Mouse (Mus musculus) embryo, embryonic 10.5 days (tissue): Measurements from ENCODE around the gene Plscr2.
A peak's percentile ranks its signal among the peaks of the same experiment; 100 is the strongest.
"Not testable (repeated sequence)": the region's sequence is repeated elsewhere in the genome, so short reads cannot be mapped to it uniquely, and the experiment has no call there.

Experiments
- DNase-seq: peaks from one replicate; pipeline ENCODE4 v3.0.0-alpha.2; 2015; ENCODE audit warnings: low spot score

Plscr2 gene

DNA sequence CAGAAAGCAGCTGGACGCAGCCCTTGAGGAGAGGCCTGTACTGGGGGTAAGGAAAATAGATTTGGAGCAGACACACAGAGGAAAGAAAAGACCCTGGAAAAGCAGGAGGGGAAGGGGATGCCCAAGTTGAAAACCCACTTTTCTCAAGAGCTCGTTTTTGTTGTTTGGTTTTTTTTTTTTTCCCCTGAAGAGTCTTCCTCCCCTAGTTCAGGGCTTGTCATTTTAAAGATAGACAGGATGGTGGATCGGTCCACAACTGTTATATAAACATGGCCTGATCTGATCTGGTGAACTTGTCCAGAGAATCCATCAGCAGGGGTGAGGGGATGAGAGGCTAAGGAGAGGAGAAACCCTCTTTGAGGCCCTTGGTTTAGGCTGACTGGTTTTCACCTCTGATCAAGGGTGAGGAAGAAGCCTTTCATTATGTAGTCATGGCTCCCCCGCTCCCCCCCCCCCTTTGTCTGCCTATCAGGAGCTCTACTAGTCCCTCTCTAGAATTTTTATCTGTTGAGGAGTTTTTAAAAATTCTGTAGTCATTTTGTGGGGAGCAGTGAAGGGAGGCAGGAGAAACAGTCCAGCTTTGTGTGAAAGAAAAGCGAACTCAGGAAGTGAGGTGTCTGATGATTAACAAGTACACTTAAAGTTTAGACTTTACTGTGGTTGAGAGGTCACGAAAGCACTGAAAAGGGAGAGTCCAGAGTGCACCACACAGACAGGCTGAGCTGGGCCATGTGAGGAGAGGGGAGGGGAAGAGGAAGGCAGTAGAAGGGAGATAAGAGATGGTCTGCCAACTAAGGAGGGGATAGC is 1.2 kb upstream of the Plscr2 start:
- peak; percentile 14 for DNase-seq

DNA sequence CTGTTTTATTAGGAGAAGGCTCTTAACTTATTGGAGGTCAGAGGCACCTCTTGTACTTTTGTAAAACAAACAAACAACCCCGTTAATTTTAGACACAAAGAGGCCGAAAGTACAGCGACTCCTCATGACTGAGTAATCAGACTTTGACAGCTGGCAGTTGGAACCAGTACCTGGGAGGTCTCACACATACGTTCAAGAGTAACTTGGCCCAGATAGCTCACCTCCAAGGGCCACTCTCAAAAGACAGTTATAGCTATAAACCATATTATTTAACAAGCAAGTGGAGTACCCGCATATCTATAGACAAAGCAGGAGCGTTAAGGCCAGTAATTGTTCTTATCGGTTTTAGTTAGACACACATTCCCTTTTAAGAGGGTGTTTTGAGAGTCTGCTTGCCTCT is 958 bp downstream of the Plscr2 start:
- no peak for DNase-seq

- no peak for DNase-seq
These were observed 4.6 kb downstream of the Plscr2 start for GRCm38 (mm10) chr9:92280048-92280447.

DNA sequence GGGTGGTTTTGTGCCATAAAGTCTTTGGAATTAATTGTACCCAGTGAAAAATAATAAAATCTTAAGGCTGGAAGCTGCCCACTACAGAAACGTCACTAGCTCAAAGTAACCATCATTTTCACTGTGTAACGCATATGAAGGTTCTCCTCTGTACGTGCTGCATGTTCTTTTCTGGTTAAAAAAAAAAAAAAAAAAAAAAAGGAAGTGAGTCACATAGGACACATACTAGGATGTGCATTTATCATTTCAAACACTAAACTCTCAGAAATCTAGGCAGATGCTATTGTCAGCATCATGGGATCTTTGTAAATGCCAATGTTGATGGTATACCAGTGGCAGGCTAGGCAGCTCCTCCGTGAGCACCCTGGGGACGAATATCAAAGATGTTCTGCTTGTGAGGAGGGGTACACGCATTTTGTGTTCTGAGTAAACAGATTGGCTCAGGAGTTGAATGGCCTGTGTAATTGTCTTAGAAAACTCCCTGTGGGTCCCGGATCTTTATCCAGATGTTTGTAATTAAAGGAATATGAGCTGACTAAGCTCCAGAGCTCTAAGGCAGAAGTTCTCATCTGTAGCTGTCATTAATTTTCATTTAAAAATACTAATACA is 7.3 kb downstream of the Plscr2 start:
- peak; percentile 27 for DNase-seq

DNA sequence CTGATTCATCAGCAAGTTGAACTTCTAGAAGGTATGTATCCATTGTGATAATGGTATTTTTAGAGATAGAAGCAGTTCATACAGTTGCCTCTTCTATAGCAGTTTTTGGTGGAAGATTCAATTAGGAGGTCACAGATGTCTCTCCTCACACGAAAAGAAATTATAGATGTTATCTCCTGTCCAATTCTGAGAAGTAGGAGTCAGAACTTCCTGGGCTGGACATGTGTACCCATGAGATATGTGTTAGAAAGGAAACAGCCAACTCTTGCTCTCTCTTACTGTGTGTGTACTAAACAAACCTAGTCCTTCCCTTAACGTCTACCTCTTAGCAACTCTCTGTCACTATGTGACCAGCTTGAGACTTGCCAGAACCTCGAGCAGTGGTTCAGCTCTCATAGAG is 14.3 kb downstream of the Plscr2 start:
- DNase-seq: no peak

DNA sequence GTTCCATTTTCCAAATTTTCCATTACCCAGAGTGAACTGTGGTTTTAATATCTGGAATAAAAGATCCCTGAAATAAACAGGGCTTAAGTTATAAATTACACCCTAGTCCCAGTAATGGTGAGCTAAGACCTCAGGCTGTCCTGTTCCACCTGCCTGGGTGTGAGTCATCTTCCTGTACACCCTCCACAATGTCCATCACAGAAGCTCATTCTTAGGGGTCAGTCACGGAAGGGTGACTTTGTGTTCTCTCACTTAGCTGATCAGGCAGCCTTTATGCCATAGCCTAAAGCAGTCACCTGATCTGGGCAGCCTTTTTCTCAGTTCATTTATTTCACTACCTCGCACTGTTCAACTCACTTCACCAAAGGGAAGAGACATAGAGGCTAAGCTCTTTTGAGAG is 16.8 kb downstream of the Plscr2 start:
- DNase-seq: no peak

DNA sequence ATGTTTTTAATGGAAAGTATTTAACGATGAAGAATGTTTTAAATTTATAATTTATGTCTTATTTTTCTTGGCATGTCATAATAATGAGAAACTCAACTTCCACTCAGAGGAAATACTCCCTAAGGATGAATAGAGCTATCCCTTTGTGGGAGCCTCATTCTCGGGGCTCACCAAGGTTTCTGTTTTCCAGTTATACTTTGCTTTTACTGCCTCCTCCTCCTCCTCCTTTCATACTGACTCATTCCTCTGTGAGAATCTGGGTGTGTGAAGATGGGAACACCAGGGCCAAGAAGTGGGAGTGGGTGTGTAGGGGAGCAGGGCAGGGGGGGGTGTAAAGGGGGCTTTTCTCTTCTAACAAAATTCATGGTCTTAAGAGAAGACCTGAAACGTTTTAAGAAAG is 17.5 kb downstream of the Plscr2 start:
- no peak for DNase-seq

DNA sequence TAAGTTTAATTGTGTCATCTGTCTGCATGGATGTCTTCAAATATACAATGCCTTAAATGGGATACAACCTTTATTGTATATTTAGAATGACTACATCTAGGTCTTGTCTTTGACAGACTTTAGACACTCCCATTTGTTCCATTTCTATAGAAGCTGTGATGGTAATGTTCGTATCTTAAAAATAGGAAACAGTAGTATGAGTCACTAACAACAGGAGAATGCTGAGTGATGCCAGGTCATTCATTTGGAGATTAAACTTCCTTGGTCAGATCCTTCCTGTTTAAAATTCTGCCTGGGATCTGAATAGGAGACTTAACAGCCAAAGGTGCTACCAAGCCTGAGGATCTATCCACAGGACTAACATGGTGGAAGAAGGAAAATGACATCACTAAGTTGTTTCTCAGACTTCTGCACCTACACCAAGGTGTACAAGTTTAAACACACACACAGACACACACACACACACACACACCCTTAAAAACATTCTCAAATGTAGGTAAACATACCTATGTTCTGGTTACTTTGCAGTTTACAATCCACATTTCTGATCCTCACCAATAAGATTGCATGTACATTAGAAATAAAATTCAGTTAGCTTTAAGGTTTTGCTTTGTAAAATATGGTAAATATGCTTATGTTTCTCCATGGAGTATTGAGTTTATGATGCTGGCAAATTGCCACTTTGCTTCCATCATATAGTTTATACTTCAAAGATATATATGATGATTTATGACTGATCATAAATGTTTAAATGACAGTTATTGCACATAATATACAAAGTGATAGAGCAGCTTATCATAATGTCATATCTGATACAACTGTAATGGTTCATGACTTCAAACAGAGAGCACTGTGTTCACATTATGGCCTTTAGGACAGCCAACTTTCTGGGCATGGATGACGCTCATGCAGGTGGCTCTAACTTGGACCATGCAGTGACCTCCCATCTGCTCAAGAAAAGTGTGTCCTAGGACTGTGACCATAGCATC is 18.5 kb downstream of the Plscr2 start:
- no peak for DNase-seq

DNA sequence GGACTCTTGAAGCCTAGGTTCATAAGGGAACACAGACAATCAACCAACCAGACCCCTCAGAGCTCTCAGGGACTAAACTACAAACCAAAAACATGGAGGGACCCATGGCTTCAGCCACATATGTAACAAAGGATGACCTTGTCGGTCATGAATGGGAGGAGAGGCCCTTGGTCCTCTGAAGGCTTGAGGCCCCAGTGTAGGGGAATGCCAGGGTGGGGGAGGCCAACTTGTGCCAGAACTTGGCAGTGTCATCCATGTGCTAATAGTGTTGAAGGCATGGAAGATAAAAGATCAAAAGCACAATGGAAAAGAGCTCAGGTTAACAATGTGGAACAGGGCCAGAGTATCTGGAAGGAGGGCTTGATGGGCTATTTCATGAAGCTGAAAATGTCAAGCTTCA is 22.9 kb downstream of the Plscr2 start:
- no peak for DNase-seq

GRCm38 (mm10) chr9:92301213-92301612 is 25.8 kb downstream of the Plscr2 start:
- DNase-seq: no peak

GRCm38 (mm10) chr9:92305075-92305474 is 29.7 kb downstream of the Plscr2 start:
- DNase-seq: no peak

- no peak for DNase-seq
These were observed 30.3 kb downstream of the Plscr2 start for GRCm38 (mm10) chr9:92305620-92306220.

DNA sequence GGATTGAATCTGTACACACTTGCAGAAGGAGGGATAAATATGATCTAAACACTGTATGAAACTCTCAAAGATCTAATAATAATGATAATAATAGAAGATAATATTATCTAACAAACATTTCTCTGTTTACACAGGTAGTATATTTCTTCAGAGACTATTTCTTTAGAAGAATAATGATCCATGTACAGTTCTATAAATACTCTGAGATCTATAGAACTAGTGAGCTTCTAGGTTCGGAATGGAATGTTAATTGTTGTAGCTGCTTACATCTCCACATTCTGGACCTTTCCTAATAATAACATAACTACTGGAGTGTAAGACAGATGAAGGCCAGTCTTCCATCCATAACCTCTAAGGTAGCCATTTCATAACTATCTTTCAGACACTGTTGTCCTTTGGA is 33.7 kb downstream of the Plscr2 start, which contains the start of gene 1700057G04Rik:
1700057G04Rik (plus strand) TSS at position 301 of the 400 bp plus-strand sequence.
- no peak for DNase-seq

DNA sequence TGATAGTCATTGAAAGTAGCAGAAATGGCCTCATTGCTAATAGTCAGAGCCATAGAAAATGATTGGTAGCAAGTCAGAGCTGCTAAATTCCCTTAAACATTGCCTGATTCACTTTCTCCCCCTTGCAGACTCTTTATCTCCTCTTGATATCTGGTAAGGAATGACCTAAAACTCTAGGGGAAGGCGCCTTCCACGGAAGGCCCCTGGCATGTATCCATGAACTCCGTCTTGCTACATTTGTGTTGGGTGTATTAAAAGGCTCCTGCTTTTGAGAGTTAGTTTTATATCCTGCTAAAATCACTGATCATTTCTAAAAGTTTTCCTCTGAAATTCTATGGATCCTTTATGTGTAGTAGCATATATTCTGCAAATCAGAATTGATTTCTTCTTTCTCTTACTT is 41.4 kb downstream of the Plscr2 start:
- DNase-seq: no peak

GRCm38 (mm10) chr9:92325936-92326335 is 50.5 kb downstream of the Plscr2 start:
- DNase-seq: not testable (repeated sequence)

GRCm38 (mm10) chr9:92326813-92327212 is 51.4 kb downstream of the Plscr2 start:
- no peak for DNase-seq

DNA sequence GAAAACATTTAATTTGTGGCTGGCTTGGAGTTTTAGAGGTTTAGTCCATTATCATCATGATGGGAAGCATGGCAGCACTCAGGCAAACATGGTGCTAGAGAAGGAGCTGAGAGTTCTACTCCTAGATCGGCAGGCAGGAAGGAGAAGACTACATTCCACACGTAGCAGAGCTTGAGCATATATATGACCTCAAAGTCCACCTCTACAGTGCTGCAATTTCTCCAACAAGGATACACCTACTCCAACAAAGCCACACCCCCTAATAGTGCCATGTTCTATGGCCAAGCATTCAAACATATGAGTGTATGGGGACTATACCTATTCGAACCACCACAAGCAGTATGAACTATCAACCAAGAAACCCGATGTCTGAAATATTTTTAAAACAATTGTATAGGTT is 56.0 kb downstream of the Plscr2 start:
- DNase-seq: no peak

DNA sequence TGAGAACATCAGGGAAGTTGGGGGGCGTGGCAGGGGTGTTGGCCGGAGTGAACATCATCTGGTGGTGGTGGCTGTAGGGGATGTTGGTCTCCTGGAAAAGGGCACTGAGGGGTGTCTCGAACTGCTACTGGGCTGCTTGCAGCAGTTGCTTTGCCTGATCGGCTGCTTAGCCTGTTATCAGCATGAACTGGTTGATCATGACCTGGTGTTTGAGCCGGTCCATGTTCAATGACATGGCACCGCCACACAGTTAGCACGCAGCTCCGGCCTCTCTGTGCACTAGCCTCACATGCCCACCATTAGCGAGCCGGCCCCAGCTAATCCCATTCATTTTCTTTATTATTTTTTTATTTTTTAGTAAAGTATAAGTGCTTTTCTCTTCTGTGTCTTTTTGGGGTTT is 59.4 kb downstream of the Plscr2 start:
- DNase-seq: no peak

DNA sequence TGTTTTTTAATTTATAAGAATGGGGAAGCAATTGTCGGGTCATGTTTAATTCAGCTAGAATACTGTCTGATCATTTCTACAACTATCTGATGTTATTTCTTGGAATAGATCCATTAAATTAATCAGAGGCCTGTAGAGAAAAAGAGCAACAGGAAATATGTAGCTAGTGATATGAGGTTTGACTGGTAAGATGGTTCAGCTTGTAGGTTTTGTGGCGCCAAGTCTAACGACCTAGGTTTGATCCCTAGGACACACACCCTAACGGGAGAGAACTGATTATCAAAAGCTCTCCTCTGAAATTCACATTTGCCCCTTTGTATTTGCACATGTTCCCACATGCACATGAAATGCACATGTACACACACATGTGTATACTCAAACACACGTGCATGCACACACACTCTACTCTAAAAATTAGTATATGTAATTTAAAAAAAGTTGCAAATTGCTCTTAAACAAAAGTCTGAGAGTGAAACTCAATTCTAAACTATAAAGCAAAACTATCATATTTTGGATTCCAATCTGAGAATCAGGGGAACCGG is 59.9 kb downstream of the Plscr2 start:
- DNase-seq: no peak

GRCm38 (mm10) chr9:92337063-92337462 is 61.7 kb downstream of the Plscr2 start:
- DNase-seq: no peak

- DNase-seq: no peak
These were observed 62.3 kb downstream of the Plscr2 start for GRCm38 (mm10) chr9:92337661-92338060.

GRCm38 (mm10) chr9:92338954-92339353 is 63.6 kb downstream of the Plscr2 start:
- DNase-seq: no peak
